Mouse (Mus musculus): ENCODE measurements around the gene Wnt1. TPM values are rescaled to one million over a fixed set of nuclear protein-coding genes. Genes with fewer than 3 reads are reported as not detected.

Gene Wnt1
- polyA plus RNA-seq, 1 experiment from 2014 or later, result 2.0 TPM

Other genes starting within 250 kb of the Wnt1 start
- gene Ccnt1, start 218.9 kb upstream of the Wnt1 start, polyA plus RNA-seq (2015; fragmentation: Nextera tagmentation; extraction: Ambion mirVana), result 58.6 and 62.8 TPM in 2 replicates
- gene 4930415O20Rik, start 218.9 kb upstream of the Wnt1 start, polyA plus RNA-seq (2015; fragmentation: Nextera tagmentation; extraction: Ambion mirVana), result not detected in 2 replicates
- 10.4 and 10.8 TPM in 2 replicates for gene Adcy6, start 179.8 kb upstream of the Wnt1 start, polyA plus RNA-seq (2015; fragmentation: Nextera tagmentation; extraction: Ambion mirVana)
- 108 and 128 TPM in 2 replicates for gene Cacnb3, start 159.0 kb upstream of the Wnt1 start, polyA plus RNA-seq (2015; fragmentation: Nextera tagmentation; extraction: Ambion mirVana)
- 20.6 and 21.0 TPM in 2 replicates for gene Ddx23, start 127.0 kb upstream of the Wnt1 start, polyA plus RNA-seq (2015; fragmentation: Nextera tagmentation; extraction: Ambion mirVana)
- 9.4 and 11.3 TPM in 2 replicates for gene Rnd1, start 112.4 kb upstream of the Wnt1 start, polyA plus RNA-seq (2015; fragmentation: Nextera tagmentation; extraction: Ambion mirVana)
- 6.4 and 7.5 TPM in 2 replicates for gene Ccdc65, start 81.7 kb upstream of the Wnt1 start, polyA plus RNA-seq (2015; fragmentation: Nextera tagmentation; extraction: Ambion mirVana)
- gene Fkbp11, start 61.7 kb upstream of the Wnt1 start, polyA plus RNA-seq (2015; fragmentation: Nextera tagmentation; extraction: Ambion mirVana), result 11.9 and 12.3 TPM in 2 replicates
- gene Arf3, start 26.6 kb upstream of the Wnt1 start, polyA plus RNA-seq (2015; fragmentation: Nextera tagmentation; extraction: Ambion mirVana), result 97.8 TPM in 2 replicates
- 0.08 and 0.72 TPM in 2 replicates for gene Wnt10b, start 11.7 kb upstream of the Wnt1 start, polyA plus RNA-seq (2015; fragmentation: Nextera tagmentation; extraction: Ambion mirVana)
- gene Ddn, start 19.6 kb downstream of the Wnt1 start, polyA plus RNA-seq (2015; fragmentation: Nextera tagmentation; extraction: Ambion mirVana), result 0.18 and 0.36 TPM in 2 replicates
- gene Prkag1, start 41.7 kb downstream of the Wnt1 start, polyA plus RNA-seq (2015; fragmentation: Nextera tagmentation; extraction: Ambion mirVana), result 66.4 and 72.9 TPM in 2 replicates
- 9.9 and 10.1 TPM in 2 replicates for gene Kmt2d, start 81.3 kb downstream of the Wnt1 start, polyA plus RNA-seq (2015; fragmentation: Nextera tagmentation; extraction: Ambion mirVana)
- 27.0 and 33.2 TPM in 2 replicates for gene Rhebl1, start 104.7 kb downstream of the Wnt1 start, polyA plus RNA-seq (2015; fragmentation: Nextera tagmentation; extraction: Ambion mirVana)
- 2.5 and 3.2 TPM in 2 replicates for gene Dhh, start 108.7 kb downstream of the Wnt1 start, polyA plus RNA-seq (2015; fragmentation: Nextera tagmentation; extraction: Ambion mirVana)
- gene Lmbr1l, start 128.4 kb downstream of the Wnt1 start, polyA plus RNA-seq (2015; fragmentation: Nextera tagmentation; extraction: Ambion mirVana), result 27.9 and 28.6 TPM in 2 replicates
- gene Tuba1b, start 144.7 kb downstream of the Wnt1 start, polyA plus RNA-seq (2015; fragmentation: Nextera tagmentation; extraction: Ambion mirVana), result 1,446 and 1,534 TPM in 2 replicates
- not detected in 2 replicates for gene Gm49450, start 163.7 kb downstream of the Wnt1 start, polyA plus RNA-seq (2015; fragmentation: Nextera tagmentation; extraction: Ambion mirVana)
- gene Tuba1a, start 163.8 kb downstream of the Wnt1 start, polyA plus RNA-seq (2015; fragmentation: Nextera tagmentation; extraction: Ambion mirVana), result 10,639 and 13,509 TPM in 2 replicates
- gene Tuba1c, start 240.0 kb downstream of the Wnt1 start, polyA plus RNA-seq (2015; fragmentation: Nextera tagmentation; extraction: Ambion mirVana), result 12.4 and 52.6 TPM in 2 replicates